Mouse (Mus musculus): ENCODE data around the gene Pheta2.
"Not testable (repeated sequence)": the region's sequence is repeated elsewhere in the genome, so short reads cannot be mapped to it uniquely, and the experiment has no call there.

The Pheta2 gene

DNA sequence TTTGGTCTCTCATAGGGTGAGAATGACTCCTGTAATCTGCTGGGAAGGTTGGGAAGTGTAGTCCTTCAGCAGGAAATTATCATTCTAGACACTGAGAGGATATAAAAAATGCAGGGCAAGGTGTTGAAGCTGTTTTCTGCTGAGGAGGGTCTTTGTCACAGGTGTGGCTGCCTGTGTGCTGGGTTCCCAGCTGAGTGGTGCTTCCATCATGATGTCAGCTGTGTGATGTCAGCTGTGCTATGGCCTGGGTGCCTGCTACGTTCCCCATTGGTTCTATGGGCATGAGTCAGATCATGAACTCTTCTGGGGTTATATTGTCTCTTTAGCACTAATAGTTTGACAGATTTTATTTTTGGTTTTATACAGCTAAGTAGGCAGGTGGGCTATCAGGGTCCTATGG is 30.1 kb downstream of the Pheta2 start:
- no peak for DNase-seq (ENCODE audit: low read depth)

DNA sequence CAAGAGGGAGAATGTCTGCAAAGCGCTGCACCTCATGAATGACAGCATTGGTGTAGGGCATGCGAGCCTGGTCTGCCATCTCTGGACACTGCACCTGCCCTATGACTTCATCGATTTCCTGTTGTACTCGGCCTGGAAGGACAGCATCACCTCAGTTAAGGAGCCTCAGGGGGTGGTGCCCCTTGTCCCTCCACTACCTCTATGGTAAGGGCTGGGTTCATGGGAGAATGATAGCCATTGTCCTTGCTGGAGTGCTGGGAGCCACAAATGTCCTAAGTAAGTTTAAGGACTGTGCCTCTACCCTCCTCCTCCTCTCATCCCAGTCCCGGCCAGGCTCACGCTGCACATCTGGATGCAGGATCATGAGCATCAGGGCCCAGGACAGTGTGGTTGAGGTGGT is 33.7 kb downstream of the Pheta2 start:
- no peak for DNase-seq (ENCODE audit: low read depth)

DNA sequence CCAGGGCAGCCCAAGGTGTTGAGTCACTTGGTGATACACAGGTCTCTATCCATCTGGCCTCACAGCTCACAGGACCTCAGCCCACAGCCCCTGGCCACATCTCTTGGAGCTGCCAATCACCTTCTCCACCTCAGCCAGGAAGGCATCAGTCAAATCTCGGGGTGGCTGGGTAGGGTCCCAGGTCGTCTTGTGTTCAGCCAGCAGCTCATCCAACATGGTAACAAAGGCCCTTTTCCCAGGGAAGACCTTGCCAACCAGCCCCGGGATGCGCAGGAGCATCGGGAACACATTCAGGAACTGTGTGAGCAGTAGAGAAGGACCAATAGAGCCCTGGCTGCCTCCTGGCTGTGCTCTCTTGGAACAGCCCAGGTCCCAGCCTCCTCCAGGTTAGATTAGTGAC is 34.2 kb downstream of the Pheta2 start:
- DNase-seq (ENCODE audit: low read depth) = no peak

DNA sequence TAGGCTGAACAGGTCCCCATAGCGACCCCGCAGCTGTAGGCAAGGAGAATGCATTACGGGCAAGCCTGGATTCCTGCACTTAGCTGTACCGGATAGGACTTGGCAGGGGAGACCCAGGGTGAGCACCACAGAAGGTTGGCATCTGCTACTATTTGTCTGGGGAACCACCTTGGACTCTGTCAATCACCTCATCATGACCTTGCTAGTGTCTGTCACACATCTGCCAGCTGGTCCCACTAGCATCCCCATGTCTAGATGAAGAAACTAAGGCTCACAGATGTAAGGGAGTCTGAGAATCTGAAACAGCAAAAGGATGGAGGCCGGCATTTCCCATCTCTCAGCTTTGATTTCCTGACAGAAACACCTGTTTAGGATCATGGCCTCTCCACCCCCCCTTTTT is 35.7 kb downstream of the Pheta2 start:
- no peak for DNase-seq (ENCODE audit: low read depth)

DNA sequence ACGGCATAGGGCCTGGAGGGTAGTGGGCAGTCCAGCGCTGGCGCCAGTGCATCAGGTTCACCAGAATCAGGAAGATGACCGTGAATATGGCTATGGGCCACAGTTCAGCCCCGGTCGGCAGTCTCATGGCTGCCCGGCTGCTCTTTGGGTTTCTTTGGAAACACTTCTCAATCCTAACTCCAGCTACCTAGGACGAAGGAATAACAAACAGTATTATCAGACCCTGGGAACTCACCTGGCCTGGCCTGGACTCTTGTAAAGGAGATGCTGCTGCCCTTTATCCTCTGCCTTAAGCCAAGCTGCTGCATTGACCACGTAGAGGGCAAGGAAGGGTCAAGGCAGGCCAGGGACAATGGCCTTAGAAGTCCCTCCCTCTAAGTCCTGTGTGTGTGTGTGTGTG is 37.1 kb downstream of the Pheta2 start:
- no peak for DNase-seq (ENCODE audit: low read depth)

DNA sequence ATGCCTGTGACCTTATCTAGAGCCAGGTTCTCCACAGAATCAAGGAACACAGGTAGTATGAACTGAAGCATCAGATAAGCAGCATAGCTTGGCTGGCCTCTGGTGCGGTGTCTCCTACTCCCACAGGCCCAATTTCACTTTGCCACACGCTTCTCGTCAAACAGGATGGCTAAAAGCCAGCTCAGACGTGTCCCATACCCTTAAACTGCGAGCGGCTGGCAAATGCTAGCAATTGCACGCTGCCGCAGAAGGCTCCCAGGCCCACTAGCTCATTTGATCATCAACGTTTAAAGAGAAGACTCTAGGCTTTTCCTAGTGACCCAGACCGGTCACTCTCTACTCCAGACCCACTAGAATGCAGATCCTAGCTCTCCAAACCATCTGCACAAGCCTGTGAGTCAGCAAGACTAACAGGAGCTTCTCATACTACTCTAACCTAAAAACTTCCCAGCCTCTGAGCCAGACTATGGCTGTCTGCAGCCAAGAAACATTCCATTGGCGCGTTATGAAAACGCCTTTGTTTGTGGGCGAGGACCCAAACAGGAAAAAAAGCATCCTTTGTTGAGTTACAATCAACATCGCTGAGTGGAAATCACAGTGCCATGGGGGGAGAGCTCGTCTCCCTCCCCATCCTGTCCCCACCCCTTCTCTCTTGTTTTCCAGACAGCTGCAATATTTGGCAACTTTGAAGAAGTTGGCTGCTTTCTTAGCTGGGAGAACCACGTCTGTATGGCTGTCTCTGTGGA is 37.8 kb downstream of the Pheta2 start:
- no peak for DNase-seq (ENCODE audit: low read depth)

DNA sequence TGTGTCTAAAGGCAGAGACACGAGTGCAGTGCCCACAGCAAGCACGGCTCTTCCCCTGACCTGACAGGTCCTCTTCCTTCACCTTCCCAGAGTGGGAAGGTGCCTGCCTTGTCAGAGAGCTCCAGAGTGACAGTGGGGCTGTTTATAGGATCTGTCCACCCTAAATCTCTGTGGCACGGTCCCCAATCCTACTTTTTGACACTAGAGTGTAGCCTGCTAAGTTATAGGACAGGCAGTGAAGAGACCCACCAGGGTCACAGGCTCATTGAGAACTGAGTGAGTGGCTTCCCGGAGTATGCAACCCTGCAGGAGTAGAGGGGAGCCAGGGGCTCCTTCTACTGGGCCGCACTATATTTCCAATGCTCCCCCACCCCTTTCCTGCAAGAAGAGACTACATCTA is 39.0 kb downstream of the Pheta2 start:
- DNase-seq (ENCODE audit: low read depth) = no peak

DNA sequence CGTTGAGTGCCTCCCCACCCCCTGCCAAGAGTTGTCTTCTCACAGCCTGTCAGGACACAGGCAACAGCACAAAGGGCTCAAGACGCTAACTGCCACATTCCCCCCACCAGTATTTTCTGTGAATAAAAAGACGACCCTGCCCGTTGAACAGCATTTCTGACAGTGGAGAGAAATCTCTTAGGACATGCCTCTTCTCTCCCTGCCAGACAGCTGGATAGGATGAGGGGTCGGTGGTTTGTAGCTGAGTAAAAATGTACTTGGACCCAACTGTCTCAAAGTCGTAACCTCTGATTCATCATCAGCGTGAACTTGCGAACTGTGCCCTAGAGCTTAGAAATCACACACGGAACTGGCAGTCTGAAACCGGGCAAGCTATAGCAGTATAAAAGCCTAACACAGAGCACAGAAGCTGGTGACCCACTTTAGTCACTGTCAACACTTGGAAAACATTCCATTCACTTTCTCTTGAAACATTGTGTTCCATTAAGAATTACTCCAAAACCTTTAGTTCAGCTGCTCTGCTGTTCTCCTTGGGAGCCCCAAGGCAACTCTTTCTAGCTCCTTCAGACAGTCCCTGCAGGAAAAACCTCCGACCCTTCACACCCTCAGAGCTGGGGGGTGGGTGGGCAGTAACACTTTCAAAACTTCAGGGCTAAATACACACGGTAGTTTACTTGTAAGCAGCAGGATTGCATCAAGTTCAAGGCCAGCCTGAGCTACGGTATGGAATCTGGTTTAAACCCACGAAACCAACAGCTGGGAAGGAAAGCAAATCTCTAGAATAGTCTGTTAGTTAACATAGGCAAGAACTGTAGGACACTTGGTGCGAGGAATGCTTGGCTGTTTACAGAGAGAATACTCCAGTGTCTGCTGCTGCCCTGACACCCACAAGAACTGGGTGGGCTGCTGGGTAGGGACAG is 39.8 kb downstream of the Pheta2 start:
- DNase-seq (ENCODE audit: low read depth) = no peak

DNA sequence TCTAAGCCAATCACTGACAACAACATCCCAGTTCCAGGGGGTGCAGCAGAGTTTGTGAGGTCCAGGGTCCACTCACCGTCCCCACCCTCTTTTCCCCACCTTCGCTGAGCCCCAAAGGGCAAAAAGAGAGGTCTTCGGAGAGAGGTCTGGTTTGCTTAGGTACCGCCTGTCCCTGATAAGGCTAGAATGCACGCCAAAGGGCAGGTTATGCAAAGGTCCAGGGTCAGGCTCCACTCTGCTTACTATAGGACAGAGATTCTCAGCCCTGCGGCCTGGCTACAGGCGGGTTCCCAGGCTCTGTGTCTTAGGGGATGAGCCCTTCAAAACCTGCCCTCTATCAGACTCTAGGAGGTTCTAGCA is 40.7 kb downstream of the Pheta2 start:
- no peak for DNase-seq (ENCODE audit: low read depth)

DNA sequence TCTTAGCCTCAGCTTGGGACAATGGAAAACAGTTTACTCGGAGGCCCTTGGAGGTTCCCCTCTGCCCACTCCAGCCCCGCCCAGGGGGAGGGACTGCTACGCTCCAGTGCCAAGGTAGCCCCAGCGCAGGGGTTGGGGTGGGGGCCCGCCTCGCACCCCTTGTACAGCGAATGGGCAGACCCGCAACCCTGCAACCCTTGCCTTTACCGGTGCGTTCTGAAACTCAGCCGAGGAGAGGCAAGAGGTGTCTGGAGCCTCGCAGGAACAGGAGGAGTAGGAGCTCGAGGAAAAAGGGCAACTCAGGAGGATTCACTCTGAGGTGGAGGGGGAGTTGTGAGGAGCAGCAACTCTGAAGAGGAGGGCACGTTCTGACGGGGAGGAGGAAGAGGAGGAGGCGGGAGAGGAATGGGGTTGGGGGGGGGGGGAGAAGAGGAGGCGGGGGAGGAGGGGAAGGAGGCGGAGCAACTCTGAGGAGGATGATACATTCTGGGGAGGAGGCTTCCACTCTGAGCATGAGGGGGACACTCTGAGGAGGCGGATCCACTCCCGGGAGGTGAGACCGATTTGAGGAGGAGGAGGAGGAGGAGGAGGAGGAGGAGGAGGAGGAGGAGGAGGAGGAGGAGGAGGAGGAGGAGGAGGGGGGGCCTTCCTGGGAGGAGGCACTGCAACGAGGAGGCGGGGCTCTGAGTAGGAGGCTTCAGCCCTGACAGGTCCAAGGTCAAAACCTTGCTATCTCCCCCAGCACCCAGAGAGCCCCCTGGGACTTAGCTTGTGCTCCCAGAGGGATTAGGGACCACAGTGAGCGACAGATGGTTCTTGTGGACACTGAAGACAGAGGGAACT is 41.4 kb downstream of the Pheta2 start, which contains the start of gene Cyp2d22:
Gene Cyp2d22 (minus strand): TSS at position 390 of the 843 bp plus-strand sequence.
- DNase-seq (ENCODE audit: low read depth) = no peak

DNA sequence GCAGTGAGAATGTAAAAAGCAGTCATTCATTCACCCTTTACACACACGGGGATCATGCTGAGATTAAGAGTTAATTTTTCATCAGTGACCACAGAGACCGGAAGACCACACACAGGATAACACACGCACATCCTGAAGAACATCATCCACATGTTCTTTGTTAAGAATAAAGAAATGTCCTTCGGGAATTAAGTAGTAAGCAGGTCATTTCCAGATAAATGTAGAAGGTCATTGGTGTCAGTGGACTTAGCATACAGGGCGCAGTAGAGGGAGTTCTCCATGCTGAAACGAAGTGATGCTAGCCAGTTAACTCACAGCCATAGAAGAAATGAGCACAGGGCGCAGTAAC is 41.9 kb downstream of the Pheta2 start:
- DNase-seq (ENCODE audit: low read depth) = no peak

DNA sequence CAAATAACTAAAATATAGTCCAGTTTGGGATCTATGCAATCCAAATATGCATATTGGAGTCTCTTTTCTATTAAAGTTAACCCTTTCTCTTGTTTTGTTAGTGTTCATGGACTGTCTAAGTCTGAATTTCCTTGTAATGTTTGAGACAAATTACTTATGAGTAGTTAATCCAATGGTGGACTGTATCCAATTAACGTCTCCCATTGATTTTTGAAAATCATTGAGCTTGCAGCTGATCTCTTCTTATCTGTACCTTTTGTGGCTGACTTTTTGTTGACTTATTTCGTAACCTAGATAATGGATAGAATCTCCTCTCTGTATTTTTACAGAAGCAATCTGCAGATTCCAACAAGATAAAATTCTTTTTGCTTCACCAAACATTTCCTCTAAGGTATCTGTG is 43.7 kb downstream of the Pheta2 start:
- no peak for DNase-seq (ENCODE audit: low read depth)

DNA sequence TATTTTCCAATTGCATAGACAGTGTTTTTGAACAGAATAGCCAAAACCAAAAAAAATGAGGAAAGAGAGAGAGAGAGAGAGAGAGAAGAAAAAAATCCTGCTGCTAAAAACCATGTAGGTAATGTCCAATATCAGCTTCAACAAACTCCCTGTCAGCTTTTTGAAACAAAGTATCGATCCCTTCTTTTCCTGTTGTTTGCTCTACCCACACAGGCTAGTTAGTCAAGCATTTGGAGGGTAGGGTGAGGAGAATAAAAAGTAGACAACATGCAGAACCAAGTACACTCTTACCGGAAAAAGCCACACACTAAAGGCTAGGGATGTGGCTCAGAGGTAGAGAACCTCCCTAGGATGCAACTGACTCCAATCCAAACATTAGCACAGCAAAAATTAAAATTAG is 47.0 kb downstream of the Pheta2 start:
- no peak for DNase-seq (ENCODE audit: low read depth)

DNA sequence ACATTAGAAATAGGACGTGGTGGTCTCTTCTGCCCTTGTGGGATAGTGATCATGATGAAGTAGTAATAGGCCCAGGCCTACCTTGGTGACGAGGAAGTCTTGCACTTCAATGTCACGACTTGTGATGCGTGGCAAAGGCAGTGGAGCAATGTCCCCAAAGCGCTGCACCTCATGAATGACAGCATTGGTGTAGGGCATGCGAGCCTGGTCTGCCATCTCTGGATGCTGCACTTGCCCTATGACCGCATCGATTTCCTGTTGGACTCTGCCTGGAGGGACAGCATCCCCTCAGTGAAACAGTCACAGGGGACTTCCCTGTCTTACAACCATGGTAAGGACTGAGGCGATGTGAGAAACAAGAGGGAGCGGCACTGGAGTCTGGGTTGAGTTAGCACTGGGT is 51.2 kb downstream of the Pheta2 start:
- not testable (repeated sequence) for DNase-seq (ENCODE audit: low read depth)

DNA sequence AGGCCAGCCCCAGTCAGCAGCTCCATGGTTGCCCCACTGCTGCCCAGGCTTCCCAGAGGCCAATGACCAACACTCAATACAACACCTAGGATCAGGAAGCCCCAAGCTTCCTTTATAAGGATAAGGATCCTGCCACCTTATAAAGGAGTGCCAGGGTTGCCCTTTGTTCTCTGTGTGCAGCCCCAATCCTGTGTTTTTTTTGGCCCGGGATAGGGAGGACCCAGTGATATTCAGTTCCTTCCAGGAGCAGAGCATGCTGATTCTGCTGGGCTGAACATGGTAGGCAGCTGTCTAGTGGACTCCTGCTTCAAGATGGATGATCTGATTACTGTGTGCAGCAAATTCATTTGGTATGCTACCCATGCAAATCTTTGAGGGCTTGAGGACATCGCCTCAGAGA is 55.2 kb downstream of the Pheta2 start, which contains the start of gene Cyp2d11:
Gene Cyp2d11 (minus strand): TSS at position 101 of the 400 bp plus-strand sequence.
- not testable (repeated sequence) for DNase-seq (ENCODE audit: low read depth)

All from 416B (cell line).